ENCODE assay signal across 11 mouse cellular contexts in genomic region chr9:70653875-70654274, GRCm38 (mm10). TPM values are rescaled to one million over a fixed set of nuclear protein-coding genes. Genes with fewer than 3 reads are reported as not detected.
DNase-seq lines count a peak whose midpoint lies in the region; ATAC-seq and TF ChIP-seq lines count a peak whose summit lies in the region.
"Had no signal": no experiment of that assay in that cellular context is flagged by ENCODE, and none has a peak within 500 bp of the region (broad histone marks: within the 10 kb centered on the region; RNA-seq: fewer than 3 reads in every experiment).

No protein-coding gene starts in this region.

- no peak for ATAC-seq in forebrain, embryonic 13.5 days
- no peak for ATAC-seq in megakaryocyte, adult 5-6 weeks (ENCODE audit: poor library complexity, severe bottlenecking)
- no peak for ATAC-seq in stomach, postnatal 0 days (ENCODE audit: low FRiP score, low TSS enrichment)

- peaks cover 23% of the 10 kb centered on the region for H3K4me1 ChIP-seq in forebrain, embryonic 13.5 days
- peaks cover 34% of the 10 kb centered on the region for H3K4me1 ChIP-seq in forebrain, embryonic 10.5 days
- H3K4me1 ChIP-seq in megakaryocyte, embryonic 14.5 days, result peaks cover 53% of the 10 kb centered on the region
- H3K4me1 ChIP-seq in stomach, postnatal 0 days (replicated peaks; ENCODE audit: control insufficient read depth, insufficient read depth), result no peaks in the 10 kb centered on the region

- H3K36me3 ChIP-seq in forebrain, embryonic 13.5 days (ENCODE audit: poor library complexity, severe bottlenecking), result no peaks in the 10 kb centered on the region
- H3K36me3 ChIP-seq in forebrain, embryonic 10.5 days (replicated peaks), result no peaks in the 10 kb centered on the region
- H3K36me3 ChIP-seq in megakaryocyte, embryonic 14.5 days (replicated peaks; ENCODE audit: low read length), result peaks cover 57% of the 10 kb centered on the region
- H3K36me3 ChIP-seq in macrophage (ENCODE audit: inconsistent target), result no peaks in the 10 kb centered on the region
- H3K36me3 ChIP-seq in stomach, postnatal 0 days (ENCODE audit: control insufficient read depth, insufficient read depth, low read length), result no peaks in the 10 kb centered on the region
- H3K36me3 ChIP-seq: stomach, embryonic 15.5 days had no signal

- no peaks in the 10 kb centered on the region for H3K9me3 ChIP-seq in forebrain, embryonic 13.5 days (replicated peaks)
- H3K9me3 ChIP-seq in forebrain, embryonic 10.5 days, result no peaks in the 10 kb centered on the region
- no peaks in the 10 kb centered on the region for H3K9me3 ChIP-seq in megakaryocyte, embryonic 14.5 days
- no peaks in the 10 kb centered on the region for H3K9me3 ChIP-seq in stomach, postnatal 0 days (ENCODE audit: control insufficient read depth, low read length)
- H3K9me3 ChIP-seq: stomach, embryonic 15.5 days had no signal

- H3K79me2 ChIP-seq in macrophage (ENCODE audit: inconsistent target), result peaks cover 75% of the 10 kb centered on the region

- DNase-seq in forebrain, embryonic 10.5 days (ENCODE audit: extremely low spot score, low spot score), result no peak
- DNase-seq in stomach, postnatal 0 days (ENCODE audit: low spot score), result no peak
- DNase-seq in spleen, postnatal 36 days (ENCODE audit: low spot score in 2 of 2), result no peak
- DNase-seq in adrenal gland, postnatal 36 days, result no peak
- DNase-seq: B cell, adult 2 months; lung, postnatal 36 days had no signal

- no peak overlapping the region for H3K9ac ChIP-seq in forebrain, embryonic 13.5 days
- no peak overlapping the region for H3K9ac ChIP-seq in stomach, postnatal 0 days (ENCODE audit: low read length)
- H3K9ac ChIP-seq: stomach, embryonic 15.5 days had no signal

- no peaks in the 10 kb centered on the region for H3K27me3 ChIP-seq in forebrain, embryonic 13.5 days
- no peaks in the 10 kb centered on the region for H3K27me3 ChIP-seq in forebrain, embryonic 10.5 days (ENCODE audit: poor library complexity, severe bottlenecking)
- H3K27me3 ChIP-seq in megakaryocyte, embryonic 14.5 days (replicated peaks), result no peaks in the 10 kb centered on the region
- H3K27me3 ChIP-seq in stomach, postnatal 0 days (ENCODE audit: control insufficient read depth, insufficient read depth, low read length), result no peaks in the 10 kb centered on the region
- H3K27me3 ChIP-seq: stomach, embryonic 15.5 days had no signal

- TF ChIP-seq EP300 in stomach, postnatal 0 days (optimal IDR thresholded peaks at IDR 0.05), result no peak

- 87% methylated on average over 2 of the region's 2 CpGs for WGBS in forebrain, embryonic 13.5 days
- WGBS in forebrain, embryonic 10.5 days, result 80% methylated on average over 2 of the region's 2 CpGs
- 81% methylated on average over 2 of the region's 2 CpGs for WGBS in macrophage (ENCODE audit: missing documents)
- WGBS in stomach, postnatal 0 days, result 65% methylated on average over 2 of the region's 2 CpGs

- no peak for TF ChIP-seq CTCF in stomach, postnatal 0 days (IDR thresholded peaks at IDR 0.05; ENCODE audit: low read depth)

- H3K4me2 ChIP-seq in forebrain, embryonic 13.5 days, result peak overlapping the region; percentile 40
- H3K4me2 ChIP-seq in stomach, postnatal 0 days (replicated peaks; ENCODE audit: low read depth), result 0 out of 2 replicates have a peak overlapping the region, but pooled peaks have one; percentile 9

- H3K4me3 ChIP-seq in forebrain, embryonic 13.5 days, result peak overlapping the region; percentile 12; the same call in 1 of the 2 replicates
- no peak overlapping the region for H3K4me3 ChIP-seq in forebrain, embryonic 10.5 days
- H3K4me3 ChIP-seq in megakaryocyte, embryonic 14.5 days (replicated peaks), result peak overlapping the region; percentile 99
- H3K4me3 ChIP-seq in macrophage (ENCODE audit: inconsistent target), result peak overlapping the region; percentile 82
- H3K4me3 ChIP-seq in stomach, postnatal 0 days (ENCODE audit: low read depth, low read length), result no peak overlapping the region

- no peak overlapping the region for H3K27ac ChIP-seq in forebrain, embryonic 13.5 days
- H3K27ac ChIP-seq in forebrain, embryonic 10.5 days, result no peak overlapping the region
- no peak overlapping the region for H3K27ac ChIP-seq in macrophage
- H3K27ac ChIP-seq in stomach, postnatal 0 days (replicated peaks), result no peak overlapping the region
- H3K27ac ChIP-seq: stomach, embryonic 15.5 days had no signal

RNA-seq across cellular contexts. Expression of gene Gm10642, which starts 2.2 kb away (rescaled TPM):
- 0.11 and 0.15 TPM in 2 replicates for polyA plus RNA-seq in forebrain, embryonic 13.5 days (2015; fragmentation: Nextera tagmentation; extraction: Ambion mirVana)
- polyA plus RNA-seq in forebrain, embryonic 10.5 days (2016; fragmentation: Nextera tagmentation; extraction: Ambion mirVana), result 0.30 TPM in 1 of 2 replicates, not detected in the other
- polyA plus RNA-seq in megakaryocyte, embryonic 14.5 days (2012; ENCODE audit: insufficient read depth, low replicate concordance), result 29.1 and 84.4 TPM in 2 replicates
- total RNA-seq in megakaryocyte, adult 5-6 weeks (2015), result 0.18 and 1.0 TPM in 2 replicates
- 0.85 and 0.99 TPM in 2 replicates for total RNA-seq in megakaryocyte, adult 5-6 weeks (2017)
- 1 to 10 TPM in 13 of 26 experiments, under 1 TPM in 7, not detected in 6; 0.37 to 7.1 (median 1.4) TPM for total RNA-seq in macrophage (2018; cell fraction: chromatin; rRNA removed)
- 1 to 10 TPM in 21 of 26 experiments, under 1 TPM in 5; 0.85 to 3.6 (median 1.5) TPM for total RNA-seq in macrophage (2018; cell fraction: cytosol; rRNA removed)
- 1 to 10 TPM in 20 of 26 experiments, under 1 TPM in 6; 0.51 to 8.2 (median 1.9) TPM for total RNA-seq in macrophage (2018; cell fraction: nucleus; rRNA removed)
- 0.23 to 2.5 TPM (median 0.62 TPM) in 3 replicates for polyA plus RNA-seq in macrophage (2018)
- 2.0 and 2.6 TPM in 2 replicates for polyA plus RNA-seq in stomach, postnatal 0 days (2015; fragmentation: Nextera tagmentation; extraction: Ambion mirVana)
- under 1 TPM; 0.40 to 0.56 TPM for total RNA-seq in adrenal gland, postnatal 36 days (2021)

RNA-seq across cellular contexts. Expression of gene Mindy2, which starts 3.1 kb away (rescaled TPM):
- 10.2 and 10.9 TPM in 2 replicates for polyA plus RNA-seq in forebrain, embryonic 13.5 days (2015; fragmentation: Nextera tagmentation; extraction: Ambion mirVana)
- 3.7 and 4.2 TPM in 2 replicates for polyA plus RNA-seq in forebrain, embryonic 10.5 days (2016; fragmentation: Nextera tagmentation; extraction: Ambion mirVana)
- polyA plus RNA-seq in megakaryocyte, embryonic 14.5 days (2012; ENCODE audit: insufficient read depth, low replicate concordance), result 7.9 and 16.7 TPM in 2 replicates
- total RNA-seq in megakaryocyte, adult 5-6 weeks (2015), result 29.4 and 33.7 TPM in 2 replicates
- total RNA-seq in megakaryocyte, adult 5-6 weeks (2017), result 28.0 and 38.9 TPM in 2 replicates
- total RNA-seq in macrophage (2018; cell fraction: chromatin; rRNA removed), result 100 to 1,000 TPM in 1 of 26 experiments, 10 to 100 TPM in 22, 1 to 10 TPM in 3; 9.0 to 105 (median 53.3) TPM
- 10 to 100 TPM; 18.9 to 57.4 (median 39.0) TPM for total RNA-seq in macrophage (2018; cell fraction: cytosol; rRNA removed)
- total RNA-seq in macrophage (2018; cell fraction: nucleus; rRNA removed), result 100 to 1,000 TPM in 3 of 26 experiments, 10 to 100 TPM in 23; 21.4 to 114 (median 52.0) TPM
- 20.6 to 29.2 TPM (median 25.6 TPM) in 3 replicates for polyA plus RNA-seq in macrophage (2018)
- polyA plus RNA-seq in stomach, postnatal 0 days (2015; fragmentation: Nextera tagmentation; extraction: Ambion mirVana), result 11.8 and 12.5 TPM in 2 replicates
- 10 to 100 TPM; 16.2 to 16.8 TPM for total RNA-seq in adrenal gland, postnatal 36 days (2021)

RNA-seq across cellular contexts. Expression of gene Adam10, which starts 24.9 kb away (rescaled TPM):
- 60.8 and 61.6 TPM in 2 replicates for polyA plus RNA-seq in forebrain, embryonic 13.5 days (2015; fragmentation: Nextera tagmentation; extraction: Ambion mirVana)
- polyA plus RNA-seq in forebrain, embryonic 10.5 days (2016; fragmentation: Nextera tagmentation; extraction: Ambion mirVana), result 60.6 and 63.5 TPM in 2 replicates
- polyA plus RNA-seq in megakaryocyte, embryonic 14.5 days (2012; ENCODE audit: insufficient read depth, low replicate concordance), result 25.9 and 40.9 TPM in 2 replicates
- total RNA-seq in megakaryocyte, adult 5-6 weeks (2015), result 113 TPM in 2 replicates
- total RNA-seq in megakaryocyte, adult 5-6 weeks (2017), result 51.2 and 59.8 TPM in 2 replicates
- total RNA-seq in macrophage (2018; cell fraction: chromatin; rRNA removed), result 10 to 100 TPM; 10.4 to 57.2 (median 44.2) TPM
- 100 to 1,000 TPM in 1 of 26 experiments, 10 to 100 TPM in 25; 46.5 to 110 (median 72.3) TPM for total RNA-seq in macrophage (2018; cell fraction: cytosol; rRNA removed)
- 100 to 1,000 TPM in 6 of 26 experiments, 10 to 100 TPM in 20; 29.5 to 135 (median 77.4) TPM for total RNA-seq in macrophage (2018; cell fraction: nucleus; rRNA removed)
- polyA plus RNA-seq in macrophage (2018), result 68.2 to 97.6 TPM (median 76.3 TPM) in 3 replicates
- 48.1 and 48.2 TPM in 2 replicates for polyA plus RNA-seq in stomach, postnatal 0 days (2015; fragmentation: Nextera tagmentation; extraction: Ambion mirVana)
- total RNA-seq in adrenal gland, postnatal 36 days (2021), result 10 to 100 TPM; 47.1 to 51.0 TPM

Comparison
In these comparisons a context has a peak if more than half of its experiments do, and no peak if none do; other contexts are left out.
1. H3K4me3 ChIP-seq: peak in forebrain, embryonic 13.5 days (single experiment), megakaryocyte, embryonic 14.5 days (single experiment) and macrophage (single experiment); none in forebrain, embryonic 10.5 days (single experiment) and stomach, postnatal 0 days (single experiment).